Mouse (Mus musculus) spleen, adult 2 months (tissue): ENCODE measurements around the gene Gas7.

Experiments used
- CTCF ChIP-seq: fragments of 200-500 bp; IDR thresholded peaks from 2 replicates; pipeline ENCODE4 v1.5.1; 2011; ENCODE audit warnings: mild to moderate bottlenecking, inconsistent platforms; ENCODE audit not compliant: insufficient read depth, insufficient read length, insufficient replicate concordance; ENCODE audit errors: extremely low read depth
- POLR2A ChIP-seq: fragments of 200-500 bp; IDR thresholded peaks from 2 replicates; pipeline ENCODE4 v1.6.1; 2011; ENCODE audit warnings: low read depth, low read length, inconsistent platforms

DNA sequence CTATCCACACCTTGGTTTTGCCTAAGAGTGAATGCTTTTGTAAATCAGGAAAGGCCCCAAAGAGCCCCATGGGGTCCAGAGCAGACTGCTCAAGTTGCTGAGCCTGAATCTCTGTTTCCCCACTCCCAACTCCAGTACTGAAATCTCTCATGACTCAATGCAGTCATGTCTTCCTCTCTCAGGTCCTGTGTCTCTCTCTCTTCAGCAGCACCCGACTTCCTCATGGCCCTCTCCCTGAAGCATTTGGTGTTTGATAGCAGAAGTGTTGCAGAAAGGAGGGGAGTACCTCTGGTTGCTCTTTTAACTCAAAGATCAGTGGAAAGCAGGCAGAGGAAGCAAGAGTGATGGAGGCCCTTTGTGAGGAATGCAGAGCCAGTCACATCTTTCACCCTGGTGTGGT, 25.4 kb upstream of the Gas7 start:
- no peak for TF ChIP-seq CTCF
- TF ChIP-seq POLR2A = no peak
